Mouse (Mus musculus): Measurements from ENCODE around the gene Rsu1.

The Rsu1 gene

GRCm38 (mm10) chr2:13271165-13271957 lies at the start of gene Rsu1:
Rsu1 (minus strand) TSS chr2:13271415.
- in situ Hi-C loops (cut with MboI; ENCODE audit: low sequenced_read_pairs) = loop anchor here (25.0 kb wide), 1 partner anchor 834 kb away; no protein-coding TSS in a partner anchor

GRCm38 (mm10) chr2:13303376-13303775 lies 32.2 kb upstream of the Rsu1 start:
- in situ Hi-C loops (cut with MboI; ENCODE audit: low sequenced_read_pairs) = no loop called here

- in situ Hi-C loops (cut with MboI; ENCODE audit: low sequenced_read_pairs) = loop anchor here (25.0 kb wide), 1 partner anchor 288 kb away; no protein-coding TSS in a partner anchor
These were observed 27.8 kb upstream of the Rsu1 start for GRCm38 (mm10) chr2:13299031-13299430.

GRCm38 (mm10) chr2:13297733-13298132 lies 26.5 kb upstream of the Rsu1 start:
- in situ Hi-C loops (cut with MboI; ENCODE audit: low sequenced_read_pairs) = loop anchor here (25.0 kb wide), 1 partner anchor 290 kb away; no protein-coding TSS in a partner anchor

- in situ Hi-C loops (cut with MboI; ENCODE audit: low sequenced_read_pairs) = loop anchor here (25.0 kb wide), 1 partner anchor 297 kb away; no protein-coding TSS in a partner anchor
These were observed 19.4 kb upstream of the Rsu1 start for GRCm38 (mm10) chr2:13290661-13291060.

GRCm38 (mm10) chr2:13290070-13290469 lies 18.9 kb upstream of the Rsu1 start:
- in situ Hi-C loops (cut with MboI; ENCODE audit: low sequenced_read_pairs) = loop anchor here (25.0 kb wide), 1 partner anchor 297 kb away; no protein-coding TSS in a partner anchor

- in situ Hi-C loops (cut with MboI; ENCODE audit: low sequenced_read_pairs) = loop anchor here (25.0 kb wide), 1 partner anchor 309 kb away; no protein-coding TSS in a partner anchor
These were observed 7.1 kb upstream of the Rsu1 start for GRCm38 (mm10) chr2:13278114-13278862.

GRCm38 (mm10) chr2:13275874-13276273 lies 4.7 kb upstream of the Rsu1 start:
- in situ Hi-C loops (cut with MboI; ENCODE audit: low sequenced_read_pairs) = loop anchor here (25.0 kb wide), 1 partner anchor 311 kb away; no protein-coding TSS in a partner anchor

- in situ Hi-C loops (cut with MboI; ENCODE audit: low sequenced_read_pairs) = loop anchor here (25.0 kb wide), 1 partner anchor 833 kb away; no protein-coding TSS in a partner anchor
These were observed 479 bp downstream of the Rsu1 start for GRCm38 (mm10) chr2:13270736-13271135.

GRCm38 (mm10) chr2:13268681-13269293 lies 2.4 kb downstream of the Rsu1 start:
- in situ Hi-C loops (cut with MboI; ENCODE audit: low sequenced_read_pairs) = loop anchor here (25.0 kb wide), 1 partner anchor 831 kb away; no protein-coding TSS in a partner anchor

GRCm38 (mm10) chr2:13264875-13265274 lies 6.3 kb downstream of the Rsu1 start:
- in situ Hi-C loops (cut with MboI; ENCODE audit: low sequenced_read_pairs) = loop anchor here (25.0 kb wide), 1 partner anchor 828 kb away; no protein-coding TSS in a partner anchor

- in situ Hi-C loops (cut with MboI; ENCODE audit: low sequenced_read_pairs) = loop anchor here (25.0 kb wide), 1 partner anchor 826 kb away; no protein-coding TSS in a partner anchor
These were observed 8.1 kb downstream of the Rsu1 start for GRCm38 (mm10) chr2:13263150-13263549.

- in situ Hi-C loops (cut with MboI; ENCODE audit: low sequenced_read_pairs) = loop anchor here (25.0 kb wide), 1 partner anchor 821 kb away; no protein-coding TSS in a partner anchor
These were observed 12.6 kb downstream of the Rsu1 start for GRCm38 (mm10) chr2:13258606-13259005.

- in situ Hi-C loops (cut with MboI; ENCODE audit: low sequenced_read_pairs) = loop anchor here (10.0 kb wide), 1 partner anchor 536 kb away; no protein-coding TSS in a partner anchor
These were observed 30.5 kb downstream of the Rsu1 start for GRCm38 (mm10) chr2:13240711-13241110.

- in situ Hi-C loops (cut with MboI; ENCODE audit: low sequenced_read_pairs) = no loop called here
These were observed 33.9 kb downstream of the Rsu1 start for GRCm38 (mm10) chr2:13237140-13237901.

- in situ Hi-C loops (cut with MboI; ENCODE audit: low sequenced_read_pairs) = no loop called here
These were observed 35.5 kb downstream of the Rsu1 start for GRCm38 (mm10) chr2:13235696-13236095.

GRCm38 (mm10) chr2:13234796-13235195 lies 36.4 kb downstream of the Rsu1 start:
- in situ Hi-C loops (cut with MboI; ENCODE audit: low sequenced_read_pairs) = no loop called here

GRCm38 (mm10) chr2:13233902-13234301 lies 37.3 kb downstream of the Rsu1 start:
- in situ Hi-C loops (cut with MboI; ENCODE audit: low sequenced_read_pairs) = no loop called here

GRCm38 (mm10) chr2:13233254-13233835 lies 37.9 kb downstream of the Rsu1 start:
- in situ Hi-C loops (cut with MboI; ENCODE audit: low sequenced_read_pairs) = no loop called here
